Mouse (Mus musculus) heart, postnatal 0 days (tissue): ENCODE measurements at regions not wholly inside any gene's neighbourhood (a gene's known extent, or its start where the extent isn't known, plus 50 kb on each side); places are given as distances from the start of the nearest gene placed in this dataset.

ENCODE experiments used
- ATAC-seq: fragments of 200-750 bp; cut with Nextera tagmentation; 2 replicates; pipeline ENCODE4 v1.8.0; 2017; ENCODE audit warnings: low read depth, moderate number of reproducible peaks, moderate library complexity; ENCODE audit not compliant: insufficient read depth
- DNase-seq: peaks from one replicate; pipeline ENCODE4 v3.0.0-alpha.2; 2016; ENCODE audit warnings: low spot score
- H3K27ac ChIP-seq: fragments of 300-500 bp; sonication (generic); 2 replicates; pipeline ENCODE4 v1.5.1; 2014; ENCODE audit warnings: low read depth, mild to moderate bottlenecking
- H3K27me3 ChIP-seq: fragments of 300-500 bp; sonication (generic); 2 replicates; pipeline ENCODE4 v1.6.1; 2014; ENCODE audit warnings: low read length, mixed read lengths; ENCODE audit not compliant: control insufficient read depth, insufficient read depth
- H3K36me3 ChIP-seq: fragments of 300-500 bp; sonication (generic); replicated peaks from 2 replicates; pipeline ENCODE4 v1.6.1; 2014; ENCODE audit warnings: low read length, mixed read lengths; ENCODE audit not compliant: control insufficient read depth, insufficient read depth
- H3K4me1 ChIP-seq: fragments of 300-500 bp; sonication (generic); 2 replicates; pipeline ENCODE4 v1.6.1; 2014; ENCODE audit warnings: antibody characterized with exemption; ENCODE audit not compliant: control insufficient read depth, insufficient read depth
- H3K4me2 ChIP-seq: fragments of 300-500 bp; sonication (generic); 2 replicates; pipeline ENCODE4 v1.6.1; 2014; ENCODE audit warnings: low read depth, mild to moderate bottlenecking, low read length, moderate library complexity
- H3K4me3 ChIP-seq: fragments of 300-500 bp; sonication (generic); 2 replicates; pipeline ENCODE4 v1.5.1; 2014; ENCODE audit warnings: low read depth, low read length
- H3K9ac ChIP-seq: fragments of 300-500 bp; sonication (generic); replicated peaks from 2 replicates; pipeline ENCODE4 v1.6.1; 2014; ENCODE audit warnings: low read depth, low read length, mixed read lengths
- H3K9me3 ChIP-seq: fragments of 300-500 bp; sonication (generic); replicated peaks from 2 replicates; pipeline ENCODE4 v1.6.1; 2016; ENCODE audit warnings: low read length; ENCODE audit not compliant: control insufficient read depth
- CTCF ChIP-seq: IDR thresholded peaks from 2 replicates; pipeline ENCODE4 v1.5.1; 2016; ENCODE audit warnings: antibody characterized with exemption, control low read depth, low read depth
- EP300 ChIP-seq: IDR thresholded peaks from 2 replicates; pipeline ENCODE4 v1.6.1; 2016; ENCODE audit warnings: antibody characterized with exemption, low read depth
- WGBS: fragments of 180-500 bp; shearing (Covaris S2); extraction: QIAGEN DNeasy Blood & Tissue Kit; methylation state at CpG from one replicate; pipeline ENCODE4 v1.1.7; 2014; 5-methylcytosine and 5-hydroxymethylcytosine counted together

- 22% methylated on average over 10 of the region's 10 CpGs for WGBS
- Histone ChIP-seq H3K4me2 (no peak overlapping the region), H3K27ac (no peak overlapping the region), H3K9me3 (no peaks in the 10 kb centered on the region), H3K36me3 (no peaks in the 10 kb centered on the region), H3K9ac (no peak overlapping the region), H3K4me3 (no peak overlapping the region), H3K27me3 (peaks cover 80% of the 10 kb centered on the region), H3K4me1 (no peaks in the 10 kb centered on the region)
- TF ChIP-seq CTCF (no peak), EP300 (no peak)
- ATAC-seq (no peak), DNase-seq (no peak)
Measured at GRCm38 (mm10) chr12:110186911-110187245, 92.0 kb upstream of the Dio3 start.

DNA sequence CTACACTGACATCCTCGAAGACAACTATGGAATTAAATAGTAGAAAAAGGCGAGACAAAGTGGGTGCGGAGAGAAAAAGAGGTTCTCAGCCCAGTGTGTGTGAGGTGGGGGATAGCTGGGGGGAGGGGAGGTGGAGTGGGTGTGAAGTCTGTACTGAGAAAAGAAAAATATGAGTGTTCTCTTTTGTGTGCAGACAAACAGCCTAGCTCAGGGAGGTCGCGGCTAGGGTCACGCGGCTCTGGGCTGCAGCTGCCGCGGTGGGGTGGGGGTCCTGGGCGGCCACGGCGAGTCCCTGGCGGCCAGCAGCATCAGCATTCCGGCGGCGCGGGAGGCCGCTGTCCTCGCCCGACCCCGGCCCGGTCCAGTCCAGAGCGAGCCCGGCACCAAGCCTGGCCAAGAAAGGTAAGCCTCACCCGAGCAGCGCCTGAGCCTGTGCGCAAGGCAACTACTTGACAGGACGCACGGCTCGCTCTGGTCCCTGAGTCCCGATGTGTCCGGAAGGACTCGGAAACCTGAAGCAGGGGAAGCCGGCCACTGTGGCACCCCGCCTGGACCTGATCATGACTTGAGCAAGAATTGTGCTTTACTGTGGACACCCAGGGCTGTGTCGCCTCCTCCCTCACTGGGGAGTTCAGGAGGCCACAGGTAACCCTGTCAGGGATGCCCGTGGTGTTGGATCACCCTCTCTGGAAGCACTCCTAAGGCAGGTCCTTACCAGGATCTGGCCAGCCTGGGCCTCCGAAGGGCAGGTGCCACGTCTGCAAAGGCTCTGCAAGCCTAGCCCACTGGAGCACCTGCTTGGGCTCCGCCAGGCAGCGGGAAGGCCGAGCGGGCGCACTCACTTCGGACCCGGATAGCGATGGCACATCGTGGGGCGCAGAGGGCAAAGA is 91.4 kb upstream of the Dio3 start:
- Histone ChIP-seq H3K4me3 (no peak overlapping the region), H3K4me1 (no peaks in the 10 kb centered on the region), H3K27ac (no peak overlapping the region), H3K27me3 (peaks cover 85% of the 10 kb centered on the region), H3K4me2 (no peak overlapping the region), H3K9ac (no peak overlapping the region), H3K9me3 (no peaks in the 10 kb centered on the region), H3K36me3 (no peaks in the 10 kb centered on the region)
- DNase-seq: no peak
- ATAC-seq: no peak
- WGBS: 1% methylated on average over 49 of the region's 49 CpGs
- TF ChIP-seq CTCF (no peak), EP300 (no peak)

DNA sequence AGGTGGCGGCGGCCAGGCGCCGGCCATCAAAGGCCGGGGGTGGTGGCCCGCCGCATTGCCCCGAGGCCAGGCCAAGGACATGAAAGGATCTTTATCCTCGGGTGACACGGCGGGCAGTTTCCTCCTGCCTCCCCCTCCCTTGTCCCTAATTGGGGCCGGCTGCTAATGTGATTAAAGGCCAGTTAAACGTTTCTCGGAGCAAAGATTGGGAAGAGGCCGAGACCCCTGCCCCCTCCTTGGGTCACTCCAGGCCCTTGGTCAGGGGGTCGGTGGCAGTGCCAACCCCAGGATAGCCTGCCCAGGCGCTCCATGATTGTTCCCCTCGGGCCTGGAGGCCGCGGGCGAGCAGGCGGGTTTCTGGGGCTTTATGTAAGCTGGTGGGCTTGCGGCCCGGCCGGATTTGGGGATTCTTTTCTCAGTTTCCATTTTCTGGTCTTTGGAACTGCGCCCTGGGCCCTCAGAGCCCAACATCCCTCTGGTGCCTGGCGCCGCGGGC is 90.7 kb upstream of the Dio3 start:
- 2% methylated on average over 29 of the region's 29 CpGs for WGBS
- H3K9ac ChIP-seq: no peak overlapping the region
- H3K36me3 ChIP-seq: no peaks in the 10 kb centered on the region
- peaks cover 82% of the 10 kb centered on the region for H3K27me3 ChIP-seq
- no peak for DNase-seq
- TF ChIP-seq EP300 (no peak), CTCF (no peak)
- H3K4me2 ChIP-seq: no peak overlapping the region
- H3K4me3 ChIP-seq: no peak overlapping the region
- no peaks in the 10 kb centered on the region for H3K9me3 ChIP-seq
- ATAC-seq: no peak
- no peak overlapping the region for H3K27ac ChIP-seq
- no peaks in the 10 kb centered on the region for H3K4me1 ChIP-seq

DNA sequence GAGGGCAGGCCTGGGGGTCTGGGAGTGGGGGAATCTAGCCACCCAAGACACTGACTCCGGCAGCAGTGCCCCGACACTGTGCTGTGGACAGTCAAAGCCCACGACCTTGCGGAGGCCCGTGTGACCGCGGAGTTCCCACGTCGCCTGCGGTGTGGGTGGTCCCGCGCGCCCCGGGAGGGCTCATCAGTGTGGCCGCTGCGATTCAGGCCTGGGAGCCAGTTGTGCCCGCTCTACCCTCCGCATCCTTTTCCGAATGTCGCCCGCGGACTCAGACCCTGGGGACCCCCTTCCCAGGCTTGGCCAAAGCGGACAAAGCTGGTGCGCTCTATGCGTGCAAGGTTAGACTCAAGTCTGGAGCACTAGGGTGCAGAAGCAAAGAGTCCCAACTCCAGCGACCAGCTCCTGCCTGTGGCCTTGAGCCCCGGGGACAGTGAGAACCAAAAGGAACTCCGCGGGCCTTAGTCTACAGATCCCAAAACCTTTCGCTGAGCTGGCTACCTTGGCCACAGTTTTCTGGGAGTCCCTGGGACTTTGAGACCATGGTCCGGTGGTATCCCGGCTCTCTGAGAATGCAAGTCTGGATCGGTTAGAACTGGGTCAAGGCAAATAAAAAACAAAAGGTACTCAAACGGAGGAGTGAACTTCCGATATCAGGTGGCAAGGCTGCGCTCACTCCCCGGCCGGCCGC is 90.1 kb upstream of the Dio3 start:
- Histone ChIP-seq H3K4me3 (no peak overlapping the region), H3K9ac (no peak overlapping the region), H3K36me3 (no peaks in the 10 kb centered on the region), H3K27ac (no peak overlapping the region), H3K4me2 (no peak overlapping the region), H3K9me3 (no peaks in the 10 kb centered on the region), H3K4me1 (no peaks in the 10 kb centered on the region), H3K27me3 (peaks cover 76% of the 10 kb centered on the region)
- no peak for TF ChIP-seq EP300
- TF ChIP-seq CTCF: no peak
- 3% methylated on average over 39 of the region's 39 CpGs for WGBS
- ATAC-seq (no peak), DNase-seq (no peak)

DNA sequence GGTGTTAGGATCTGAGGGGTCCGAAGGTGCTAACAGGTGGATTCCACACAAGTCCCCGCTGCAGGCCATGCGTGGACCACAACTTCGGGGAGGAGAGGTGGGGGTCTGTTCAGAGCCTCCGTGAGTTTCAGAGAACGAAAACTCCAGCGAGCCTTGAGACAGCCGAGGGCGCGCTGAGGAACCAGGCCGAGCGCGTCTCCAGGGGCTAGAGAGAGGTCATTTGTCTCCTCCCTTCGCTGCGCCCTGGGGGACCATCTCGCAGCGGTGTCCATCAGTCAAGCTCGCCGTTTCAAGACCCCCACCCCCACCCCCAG is 89.6 kb upstream of the Dio3 start:
- H3K9ac ChIP-seq: no peak overlapping the region
- H3K27ac ChIP-seq: no peak overlapping the region
- peaks cover 73% of the 10 kb centered on the region for H3K27me3 ChIP-seq
- DNase-seq (no peak), ATAC-seq (no peak)
- H3K4me3 ChIP-seq: no peak overlapping the region
- H3K36me3 ChIP-seq: no peaks in the 10 kb centered on the region
- WGBS: 0% methylated on average over 19 of the region's 19 CpGs
- TF ChIP-seq EP300 (no peak), CTCF (no peak)
- no peak overlapping the region for H3K4me2 ChIP-seq
- H3K4me1 ChIP-seq: no peaks in the 10 kb centered on the region
- H3K9me3 ChIP-seq: no peaks in the 10 kb centered on the region
